Mouse (Mus musculus): ENCODE measurements around the gene Clrn3. TPM values are rescaled to one million over a fixed set of nuclear protein-coding genes. Genes with fewer than 3 reads are reported as not detected.

Clrn3 gene
- total RNA-seq, 2 experiments from 2014 or later = not detected

GRCm38 (mm10) chr7:135468631-135469030 is 59.8 kb downstream of the Clrn3 start:
- no peak for DNase-seq (ENCODE audit: low spot score in 2 of 2)
- intact Hi-C loops (cut with DNase I) = loop anchor here (10.0 kb wide), 1 partner anchor 534 kb away; the partner anchor contains the start of gene Fam196a

- peak; percentile 22 to 42 for DNase-seq (ENCODE audit: low spot score in 2 of 2)
- intact Hi-C loops (cut with DNase I) = loop anchor here (2.0 to 10.0 kb wide), 2 partner anchors 62 to 530 kb away; partner anchors contain the start of gene Fam196a
These were observed 63.2 kb downstream of the Clrn3 start for GRCm38 (mm10) chr7:135465293-135465692.

GRCm38 (mm10) chr7:135464689-135465259 is 63.7 kb downstream of the Clrn3 start:
- intact Hi-C loops (cut with DNase I) = loop anchor here (2.0 to 10.0 kb wide), 2 partner anchors 62 to 530 kb away; partner anchors contain the start of gene Fam196a
- peak; percentile 48 to 76 for DNase-seq (ENCODE audit: low spot score in 2 of 2)

Small RNA genes within 50 kb of the gene (microRNA-seq; reads per million reads assigned to microRNA genes)
- gene Mir1962 = 0 reads per million in 2 experiments

Other genes with a start within 250 kb of the Clrn3 start
- gene Foxi2, start 118.3 kb downstream of the Clrn3 start, total RNA-seq (2021) = not detected
- gene Ptpre, start 8.8 kb upstream of the Clrn3 start, total RNA-seq (2021) = 10 to 100 TPM; 23.7 to 31.2 TPM
- 1 to 10 TPM; 2.3 to 2.4 TPM for gene Mki67, start 187.7 kb upstream of the Clrn3 start, total RNA-seq (2021)

All from left cerebral cortex, postnatal 14 days (tissue).